Mouse (Mus musculus): Measurements from ENCODE around the gene Tmem63c. TPM values are rescaled to one million over a fixed set of nuclear protein-coding genes. Genes with fewer than 3 reads are reported as not detected.
A peak's percentile ranks its signal among the peaks of the same experiment; 100 is the strongest.

The Tmem63c gene
- total and polyA plus RNA-seq, 3 experiments: 0.04 TPM; not detected in 2

DNA sequence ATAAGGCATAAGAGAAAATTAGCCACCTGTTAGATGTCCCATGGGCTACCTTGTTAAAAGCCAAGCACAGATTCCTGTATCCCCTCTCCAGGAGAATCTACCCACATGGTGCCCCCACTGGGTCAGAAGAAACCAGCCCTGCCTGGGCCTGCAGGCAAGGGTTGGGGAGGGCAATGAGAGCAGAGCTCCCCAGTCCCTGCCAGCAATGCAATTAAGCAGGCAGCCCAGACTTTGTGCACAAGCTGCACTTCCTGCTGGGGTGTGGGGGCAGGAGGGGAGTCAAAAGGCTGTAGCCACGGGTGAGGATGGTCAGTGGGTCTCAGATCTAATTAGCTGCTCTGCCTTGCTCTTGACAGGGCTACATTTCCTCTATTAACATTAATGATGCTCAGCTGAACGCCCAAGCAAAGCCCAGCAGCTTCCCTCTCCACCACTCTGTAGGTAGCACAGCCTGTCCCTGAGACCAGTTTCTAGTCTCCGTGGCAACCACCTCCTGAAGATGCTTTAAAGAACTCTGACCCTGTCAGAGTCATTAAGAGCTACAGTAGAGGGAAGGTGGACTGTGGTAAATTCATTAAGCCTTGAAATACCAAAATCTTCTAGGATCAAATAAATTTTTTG, 86.3 kb downstream of the Tmem63c start:
- Histone ChIP-seq H3K79me2 (ENCODE audit: control insufficient read depth, insufficient read depth, low read length, poor library complexity) (no peaks in the 10 kb centered on the region), H3K4me3 (ENCODE audit: control insufficient read depth in 1 of 2, insufficient read depth in 1 of 2, low read depth in 2 of 2, low read length in 2 of 2) (no peak overlapping the region), H3K4me1 (ENCODE audit: control insufficient read depth in 1 of 2, insufficient read depth in 2 of 2, low read length in 2 of 2) (no peaks in the 10 kb centered on the region), H3K27ac (ENCODE audit: control insufficient read depth, low read depth, low read length) (no peak overlapping the region), H3K9ac (ENCODE audit: control insufficient read depth, low read depth, low read length, poor library complexity, severe bottlenecking) (no peak overlapping the region), H3K36me3 (ENCODE audit: control insufficient read depth in 1 of 2, insufficient read depth in 2 of 2, low read length in 2 of 2) (no peaks in the 10 kb centered on the region), H3K9me3 (replicated peaks; ENCODE audit: insufficient read depth, low read length) (no peaks in the 10 kb centered on the region), H3K27me3 (ENCODE audit: control insufficient read depth in 1 of 2, insufficient read depth in 2 of 2, low read length in 2 of 2) (no peaks in the 10 kb centered on the region)
- DNase-seq (ENCODE audit: low read depth, low spot score): no peak
- TF ChIP-seq ZKSCAN1 (IDR thresholded peaks at IDR 0.05; ENCODE audit: low read depth, low read length) (no peak), ZNF384 (IDR thresholded peaks at IDR 0.05; ENCODE audit: low read depth, low read length) (no peak), ELF1 (IDR thresholded peaks at IDR 0.05; ENCODE audit: low read depth, low read length) (no peak), CHD1 (IDR thresholded peaks at IDR 0.05; ENCODE audit: low read depth, low read length) (no peak), BHLHE40 (IDR thresholded peaks at IDR 0.05; ENCODE audit: borderline replicate concordance, low read depth, low read length) (no peak), CTCF (IDR thresholded peaks at IDR 0.05 in 2 of 3, conservative IDR thresholded peaks at IDR 0.05 in 1 of 3; ENCODE audit: control insufficient read depth in 1 of 3, insufficient read depth in 1 of 3, low read depth in 2 of 3, low read length in 3 of 3, poor library complexity in 1 of 3, severe bottlenecking in 1 of 3) (no peak), POLR2A (IDR thresholded peaks at IDR 0.05; ENCODE audit: control insufficient read depth in 1 of 2, insufficient read depth in 1 of 2, low read depth in 1 of 2, low read length in 2 of 2, poor library complexity in 1 of 2) (no peak), MAX (IDR thresholded peaks at IDR 0.05; ENCODE audit: low read length) (no peak)

DNA sequence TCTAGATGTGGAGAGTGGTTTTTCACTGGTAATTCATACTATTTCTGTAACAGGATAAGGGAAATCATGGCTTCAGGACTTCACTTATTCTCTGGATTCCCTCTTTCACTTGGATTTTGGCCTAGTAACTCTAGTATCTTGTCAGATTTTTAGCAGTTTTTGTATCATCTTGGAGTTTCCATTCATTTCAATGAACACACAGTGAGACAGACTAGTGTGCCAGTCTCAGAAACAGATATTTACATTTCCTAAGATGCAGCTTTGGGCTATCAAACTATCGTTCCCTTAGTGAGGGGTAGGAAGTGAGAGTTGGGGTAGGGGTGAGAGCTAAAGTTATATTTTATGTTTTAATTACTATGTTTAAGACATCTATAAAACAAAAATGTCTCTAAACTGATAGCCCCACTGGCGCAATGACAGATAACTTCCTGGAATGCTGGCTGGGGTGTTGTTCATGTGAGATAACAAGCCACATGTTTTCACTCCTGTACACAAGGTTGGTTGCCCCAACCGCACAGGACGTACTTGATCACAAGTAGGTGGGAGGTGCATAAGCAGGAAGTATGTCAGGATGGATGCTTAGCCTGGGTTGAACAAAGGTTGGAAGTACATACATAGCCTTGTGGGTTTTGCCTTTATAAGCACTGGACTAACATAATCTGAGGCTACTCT, 100.9 kb downstream of the Tmem63c start:
- Histone ChIP-seq H3K4me1 (ENCODE audit: control insufficient read depth in 1 of 2, insufficient read depth in 2 of 2, low read length in 2 of 2) (peaks cover 2 to 6% of the 10 kb centered on the region in 2 experiments; a peak in 2 of 4 replicates), H3K79me2 (ENCODE audit: control insufficient read depth, insufficient read depth, low read length, poor library complexity) (no peaks in the 10 kb centered on the region), H3K27ac (ENCODE audit: control insufficient read depth, low read depth, low read length) (peak overlapping the region; percentile 81), H3K27me3 (ENCODE audit: control insufficient read depth in 1 of 2, insufficient read depth in 2 of 2, low read length in 2 of 2) (no peaks in the 10 kb centered on the region), H3K36me3 (ENCODE audit: control insufficient read depth in 1 of 2, insufficient read depth in 2 of 2, low read length in 2 of 2) (peaks cover 0 to 5% of the 10 kb centered on the region in 2 experiments; a peak in 2 of 4 replicates), H3K4me3 (ENCODE audit: control insufficient read depth in 1 of 2, insufficient read depth in 1 of 2, low read depth in 2 of 2, low read length in 2 of 2) (no peak overlapping the region), H3K9ac (ENCODE audit: control insufficient read depth, low read depth, low read length, poor library complexity, severe bottlenecking) (no peak overlapping the region), H3K9me3 (replicated peaks; ENCODE audit: insufficient read depth, low read length) (no peaks in the 10 kb centered on the region)
- peak; percentile 89 for DNase-seq (ENCODE audit: low read depth, low spot score)
- TF ChIP-seq SMC3 (IDR thresholded peaks at IDR 0.05; ENCODE audit: low read depth, low read length): no peak
- peak; percentile 77 for TF ChIP-seq ELF1 (IDR thresholded peaks at IDR 0.05; ENCODE audit: low read depth, low read length)
- no peak for TF ChIP-seq ZMIZ1 (IDR thresholded peaks at IDR 0.05; ENCODE audit: low read depth, low read length)
- TF ChIP-seq ZNF384 (IDR thresholded peaks at IDR 0.05; ENCODE audit: low read depth, low read length): no peak
- peak; percentile 60 for TF ChIP-seq TAL1 (IDR thresholded peaks at IDR 0.05; ENCODE audit: low read length)
- TF ChIP-seq MAX (IDR thresholded peaks at IDR 0.05; ENCODE audit: low read length): peak; percentile 83
- peak; percentile 64 for TF ChIP-seq RCOR1 (IDR thresholded peaks at IDR 0.05; ENCODE audit: low read depth, low read length)
- no peak for TF ChIP-seq POLR2A (IDR thresholded peaks at IDR 0.05; ENCODE audit: control insufficient read depth in 1 of 2, insufficient read depth in 1 of 2, low read depth in 1 of 2, low read length in 2 of 2, poor library complexity in 1 of 2)
- TF ChIP-seq KAT2A (conservative IDR thresholded peaks at IDR 0.05; ENCODE audit: low read depth, low read length): no peak
- peak; percentile 78 for TF ChIP-seq MXI1 (IDR thresholded peaks at IDR 0.05; ENCODE audit: low read depth, low read length)
- TF ChIP-seq E2F4 (IDR thresholded peaks at IDR 0.05; ENCODE audit: borderline replicate concordance, low read depth, low read length): no peak
- no peak for TF ChIP-seq GABPA (IDR thresholded peaks at IDR 0.05; ENCODE audit: low read depth, low read length)
- peak; percentile 89 for TF ChIP-seq MYC (IDR thresholded peaks at IDR 0.05; ENCODE audit: low read depth, low read length)
- TF ChIP-seq ZC3H11A (IDR thresholded peaks at IDR 0.05; ENCODE audit: low read depth, low read length): no peak
- TF ChIP-seq TBP (IDR thresholded peaks at IDR 0.05; ENCODE audit: low read depth, low read length): 0 out of 2 replicates have a peak, but pooled peaks have one; percentile 27
- TF ChIP-seq POLR2AphosphoS2 (IDR thresholded peaks at IDR 0.05; ENCODE audit: low read length): no peak
- TF ChIP-seq GATA1 (IDR thresholded peaks at IDR 0.05; ENCODE audit: low read depth, low read length): peak; percentile 89
- no peak for TF ChIP-seq MYB (IDR thresholded peaks at IDR 0.05; ENCODE audit: low read depth, low read length)
- no peak for TF ChIP-seq NRF1 (IDR thresholded peaks at IDR 0.05; ENCODE audit: insufficient read depth, low read depth, low read length, poor library complexity, severe bottlenecking)
- TF ChIP-seq CTCF (IDR thresholded peaks at IDR 0.05 in 2 of 3, conservative IDR thresholded peaks at IDR 0.05 in 1 of 3; ENCODE audit: control insufficient read depth in 1 of 3, insufficient read depth in 1 of 3, low read depth in 2 of 3, low read length in 3 of 3, poor library complexity in 1 of 3, severe bottlenecking in 1 of 3): no peak
- TF ChIP-seq MAFK (IDR thresholded peaks at IDR 0.05; ENCODE audit: borderline replicate concordance, low read depth, low read length): no peak
- TF ChIP-seq EP300 (IDR thresholded peaks at IDR 0.05; ENCODE audit: low read depth in 1 of 2, low read length in 2 of 2): peak; percentile 84 to 85
- TF ChIP-seq CHD2 (IDR thresholded peaks at IDR 0.05; ENCODE audit: low read length): no peak
- TF ChIP-seq TCF12 (IDR thresholded peaks at IDR 0.05; ENCODE audit: low read depth, low read length): peak; percentile 83
- peak; percentile 89 for TF ChIP-seq SIN3A (IDR thresholded peaks at IDR 0.05; ENCODE audit: low read length)
- TF ChIP-seq USF1 (IDR thresholded peaks at IDR 0.05; ENCODE audit: low read depth, low read length): peak; percentile 51; the same call in 1 of the 2 replicates
- no peak for TF ChIP-seq NELFE (IDR thresholded peaks at IDR 0.05; ENCODE audit: low read depth, low read length)

Measured in MEL (cell line).